ENCODE assay signal across 9 mouse cellular contexts in genomic region chr10:83042613-83043477, GRCm38 (mm10). TPM values are rescaled to one million over a fixed set of nuclear protein-coding genes. Genes with fewer than 3 reads are reported as not detected.
A peak's percentile ranks its signal among the peaks of the same experiment; 100 is the strongest.
DNase-seq lines count a peak whose midpoint lies in the region; ATAC-seq lines count a peak whose summit lies in the region.
"Had no signal": no experiment of that assay in that cellular context is flagged by ENCODE, and none has a peak within 500 bp of the region (broad histone marks: within the 10 kb centered on the region; RNA-seq: fewer than 3 reads in every experiment).

No protein-coding gene starts in this region.

- no peaks in the 10 kb centered on the region for H3K9me3 ChIP-seq in heart, embryonic 15.5 days (replicated peaks)
- H3K9me3 ChIP-seq in kidney, embryonic 16.5 days (ENCODE audit: low read length): no peaks in the 10 kb centered on the region
- H3K9me3 ChIP-seq in midbrain, embryonic 13.5 days: no peaks in the 10 kb centered on the region
- H3K9me3 ChIP-seq: G1E had no signal

- intact Hi-C loops in left cerebral cortex, postnatal 14 days (cut with DNase I): loop anchor here (10.0 kb wide), 1 partner anchor 58 kb away; the partner anchor contains the start of gene Chst11

- H3K27ac ChIP-seq in heart, embryonic 15.5 days: peak overlapping the region; percentile 79
- H3K27ac ChIP-seq in kidney, embryonic 16.5 days (ENCODE audit: low read length): peak overlapping the region; percentile 95
- peak overlapping the region; percentile 71 for H3K27ac ChIP-seq in midbrain, embryonic 13.5 days

- no peak overlapping the region for H3K4me2 ChIP-seq in heart, embryonic 15.5 days
- H3K4me2 ChIP-seq in kidney, embryonic 16.5 days (replicated peaks; ENCODE audit: low read depth, low read length): peak overlapping the region; percentile 7; the same call in 1 of the 2 replicates
- H3K4me2 ChIP-seq in midbrain, embryonic 13.5 days (replicated peaks): no peak overlapping the region

- peaks cover 24% of the 10 kb centered on the region for H3K4me1 ChIP-seq in heart, embryonic 15.5 days (replicated peaks)
- H3K4me1 ChIP-seq in kidney, embryonic 16.5 days (ENCODE audit: insufficient read depth, low read length): peaks cover 43% of the 10 kb centered on the region
- peaks cover 25% of the 10 kb centered on the region for H3K4me1 ChIP-seq in midbrain, embryonic 13.5 days (replicated peaks)

- H3K9ac ChIP-seq in heart, embryonic 15.5 days: peak overlapping the region; percentile 23; the same call in 1 of the 2 replicates
- H3K9ac ChIP-seq in kidney, embryonic 16.5 days (replicated peaks; ENCODE audit: low read length): peak overlapping the region; percentile 29
- no peak overlapping the region for H3K9ac ChIP-seq in midbrain, embryonic 13.5 days (replicated peaks)

- peak; percentile 30 for DNase-seq in ovary, adult 18-20 months (ENCODE audit: low spot score)
- DNase-seq in ovary, postnatal 14 days (ENCODE audit: low spot score): no peak
- no peak for DNase-seq in layer of hippocampus, adult 18-20 months (ENCODE audit: low spot score in 2 of 2)
- DNase-seq in left cerebral cortex, postnatal 14 days (ENCODE audit: low spot score in 2 of 2): no peak
- no peak for DNase-seq in frontal cortex, postnatal 36 days (ENCODE audit: low spot score in 2 of 2)

- peak; percentile 68 for ATAC-seq in heart, embryonic 15.5 days (replicated peaks; ENCODE audit: insufficient number of reproducible peaks, insufficient read depth, low FRiP score, low read depth)
- ATAC-seq in kidney, embryonic 16.5 days (ENCODE audit: low FRiP score, low TSS enrichment): peak; percentile 93
- ATAC-seq in midbrain, embryonic 13.5 days: peak; percentile 72

- H3K27me3 ChIP-seq in heart, embryonic 15.5 days: no peaks in the 10 kb centered on the region
- no peaks in the 10 kb centered on the region for H3K27me3 ChIP-seq in kidney, embryonic 16.5 days (ENCODE audit: insufficient read depth, low read length)
- no peaks in the 10 kb centered on the region for H3K27me3 ChIP-seq in midbrain, embryonic 13.5 days

- 45% methylated on average over 10 of the region's 10 CpGs for WGBS in heart, embryonic 15.5 days
- 10% methylated on average over 10 of the region's 10 CpGs for WGBS in kidney, embryonic 16.5 days
- WGBS in midbrain, embryonic 13.5 days: 19% methylated on average over 10 of the region's 10 CpGs

- H3K4me3 ChIP-seq in heart, embryonic 15.5 days: no peak overlapping the region
- no peak overlapping the region for H3K4me3 ChIP-seq in kidney, embryonic 16.5 days (ENCODE audit: low read length)
- H3K4me3 ChIP-seq in midbrain, embryonic 13.5 days (replicated peaks): no peak overlapping the region

- no peaks in the 10 kb centered on the region for H3K36me3 ChIP-seq in heart, embryonic 15.5 days
- H3K36me3 ChIP-seq in kidney, embryonic 16.5 days (ENCODE audit: insufficient read depth, low read length): no peaks in the 10 kb centered on the region
- no peaks in the 10 kb centered on the region for H3K36me3 ChIP-seq in midbrain, embryonic 13.5 days

RNA-seq across cellular contexts. Expression of gene Chst11, which starts 57.5 kb away (rescaled TPM):
- 2.0 and 2.1 TPM in 2 replicates for polyA plus RNA-seq in heart, embryonic 15.5 days (2015; fragmentation: Nextera tagmentation; extraction: Ambion mirVana)
- polyA plus RNA-seq in kidney, embryonic 16.5 days (2015; fragmentation: Nextera tagmentation; extraction: Ambion mirVana): 4.8 and 5.2 TPM in 2 replicates
- 2.9 TPM in 2 replicates for polyA plus RNA-seq in midbrain, embryonic 13.5 days (2015; fragmentation: Nextera tagmentation; extraction: Ambion mirVana)
- 10 to 100 TPM; 51.1 to 51.9 TPM for total RNA-seq in layer of hippocampus, adult 18-20 months (2021)
- 10 to 100 TPM; 29.8 to 33.1 TPM for total RNA-seq in left cerebral cortex, postnatal 14 days (2021)
